Mouse (Mus musculus) layer of hippocampus, postnatal 36 days (tissue): Measurements from ENCODE around the gene Ino80e. TPM values are rescaled to one million over a fixed set of nuclear protein-coding genes. Genes with fewer than 3 reads are reported as not detected.
"Not testable (repeated sequence)": the region's sequence is repeated elsewhere in the genome, so short reads cannot be mapped to it uniquely, and the experiment has no call there.

Experiments used
- DNase-seq, 2 experiments: peaks; one replicate each; pipeline ENCODE4 v3.0.0; 2022
- total RNA-seq, 2 experiments: library from RNA; stranded (reverse); gene quantifications; 2 replicates each; pipeline ENCODE4 v1.2.3; 2021

The Ino80e gene
- total RNA-seq, result 10 to 100 TPM; 53.5 to 56.0 TPM

GRCm38 (mm10) chr7:126862147-126862784, at the start of gene Ino80e:
Gene Ino80e, minus strand, starts transcription at chr7:126862377.
- DNase-seq, result peak; percentile 92

- no peak for DNase-seq
Observed at GRCm38 (mm10) chr7:126905590-126905989, 43.4 kb upstream of the Ino80e start.

- DNase-seq, result not testable (repeated sequence)
Observed at GRCm38 (mm10) chr7:126899781-126900180, 37.6 kb upstream of the Ino80e start.

GRCm38 (mm10) chr7:126898102-126898990, 36.2 kb upstream of the Ino80e start:
- peak; percentile 94 to 95 for DNase-seq

DNA sequence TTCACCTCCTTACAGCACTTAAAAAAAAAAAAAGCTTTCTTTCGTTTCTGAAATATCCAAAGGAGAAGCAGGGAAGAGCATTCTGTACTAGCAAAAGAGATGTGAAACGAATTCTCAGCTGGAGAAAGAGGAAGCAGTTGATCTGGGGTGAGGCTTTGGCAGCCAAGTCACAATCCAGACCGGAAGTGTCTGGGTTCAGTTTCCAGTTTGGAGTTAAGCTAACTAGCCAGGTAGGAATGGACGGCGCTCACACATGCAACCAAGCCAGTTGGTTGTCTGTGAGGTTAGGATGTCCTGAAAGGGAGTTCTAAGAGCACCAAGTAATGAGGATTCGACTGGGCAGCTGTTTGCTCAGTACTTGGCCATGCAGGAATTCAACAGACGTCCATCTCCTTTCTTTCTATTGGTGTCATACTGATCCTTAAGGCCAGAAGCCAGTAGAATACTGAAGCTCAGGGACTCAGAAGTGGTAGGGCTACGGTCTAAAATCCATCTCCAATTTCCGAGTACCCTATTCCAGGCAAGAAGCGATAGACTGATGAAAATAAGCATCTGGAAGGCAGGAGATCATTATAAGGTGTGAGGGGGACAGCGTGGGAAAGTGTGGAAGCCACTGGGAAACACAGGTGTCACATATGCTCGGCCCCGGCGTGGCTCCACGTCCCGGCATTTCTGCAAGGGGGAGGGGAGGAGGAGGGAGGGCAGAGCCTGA, 35.4 kb upstream of the Ino80e start:
- DNase-seq, result peak in 1 of 2 experiments; percentile 16

DNA sequence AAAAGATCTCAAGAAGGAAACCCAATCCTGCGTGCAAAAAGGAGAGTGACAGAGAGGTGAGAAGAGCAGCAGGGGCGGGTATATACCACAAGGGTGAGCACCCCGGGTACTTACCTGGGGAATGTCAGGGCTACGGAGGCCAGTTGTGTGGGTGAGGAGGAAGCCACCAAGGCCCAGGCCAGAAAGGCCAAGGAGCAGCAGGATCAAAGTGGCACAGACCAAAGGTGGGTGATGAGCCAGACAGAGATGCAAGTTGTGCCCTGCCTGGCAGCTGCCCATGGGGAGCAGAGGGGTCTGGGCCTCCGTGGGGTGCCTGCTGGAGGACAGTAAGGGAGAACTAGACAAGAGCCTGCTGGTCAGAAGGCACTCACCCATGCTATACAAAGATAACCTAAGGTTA, 34.7 kb upstream of the Ino80e start:
- no peak for DNase-seq

- no peak for DNase-seq
Observed at GRCm38 (mm10) chr7:126888852-126889251, 26.7 kb upstream of the Ino80e start.

DNA sequence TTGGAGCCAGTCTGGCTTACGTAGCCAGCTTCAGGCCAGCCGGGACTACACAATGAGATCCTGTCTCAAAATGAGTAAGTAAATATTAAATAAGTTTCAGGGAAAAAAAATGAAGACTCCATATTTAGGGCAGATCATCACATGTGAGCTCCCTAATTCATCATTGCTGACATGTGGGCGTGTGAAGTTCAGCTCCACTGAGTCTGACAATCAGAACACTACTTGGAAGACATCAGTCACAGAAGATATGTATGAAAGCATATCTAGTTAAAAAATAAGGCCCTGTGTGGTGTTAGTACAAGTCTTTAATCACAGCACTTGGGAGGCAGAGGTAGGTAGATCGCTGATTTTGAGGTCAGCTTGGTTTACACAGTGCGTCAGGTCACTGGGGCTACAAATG, 25.1 kb upstream of the Ino80e start:
- no peak for DNase-seq

- peak; percentile 98 to 99 for DNase-seq
Observed at GRCm38 (mm10) chr7:126884286-126885164, 22.3 kb upstream of the Ino80e start, which contains the start of gene Taok2. Gene Taok2, minus strand, starts transcription at chr7:126884703.

- no peak for DNase-seq
Observed at GRCm38 (mm10) chr7:126883731-126884181, 21.6 kb upstream of the Ino80e start.

DNA sequence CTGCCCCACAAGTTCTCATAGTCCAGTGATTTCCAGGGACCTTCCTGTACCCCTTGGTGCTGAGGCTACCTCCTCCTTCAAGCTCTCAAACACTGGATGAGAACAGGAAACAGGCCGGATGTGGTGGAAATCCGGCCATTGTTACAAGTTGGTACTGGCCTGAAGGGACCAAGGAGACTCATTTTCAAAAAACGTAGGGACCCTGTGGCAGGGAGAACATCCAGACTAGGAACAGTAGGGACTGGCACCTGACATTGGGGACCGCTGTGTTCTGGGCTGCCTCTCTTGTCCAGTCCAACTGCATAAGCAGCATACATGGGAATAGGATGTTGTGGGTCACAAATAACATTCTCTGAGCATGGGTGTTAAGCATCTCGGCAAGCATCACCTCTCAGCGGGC, 18.9 kb upstream of the Ino80e start:
- DNase-seq, result no peak

DNA sequence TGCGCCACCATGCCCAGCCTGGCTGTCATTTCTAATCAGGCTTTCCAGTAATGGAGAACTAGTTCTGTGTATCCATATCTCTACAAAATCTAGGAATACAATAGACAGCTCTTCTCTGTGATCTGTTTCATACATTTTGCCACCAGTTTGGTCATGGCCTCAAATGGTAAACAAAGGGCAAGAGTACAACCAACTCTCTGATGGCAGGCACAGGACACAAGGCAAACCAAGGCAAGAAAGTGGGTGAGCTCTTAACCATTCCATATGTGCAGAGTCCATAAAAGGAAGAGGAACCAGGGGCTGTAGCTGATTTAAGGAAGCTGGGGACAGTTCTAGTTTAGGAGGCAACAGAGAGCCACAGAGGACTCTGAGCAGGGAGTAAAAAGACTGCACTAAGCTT, 15.1 kb upstream of the Ino80e start:
- DNase-seq, result no peak

DNA sequence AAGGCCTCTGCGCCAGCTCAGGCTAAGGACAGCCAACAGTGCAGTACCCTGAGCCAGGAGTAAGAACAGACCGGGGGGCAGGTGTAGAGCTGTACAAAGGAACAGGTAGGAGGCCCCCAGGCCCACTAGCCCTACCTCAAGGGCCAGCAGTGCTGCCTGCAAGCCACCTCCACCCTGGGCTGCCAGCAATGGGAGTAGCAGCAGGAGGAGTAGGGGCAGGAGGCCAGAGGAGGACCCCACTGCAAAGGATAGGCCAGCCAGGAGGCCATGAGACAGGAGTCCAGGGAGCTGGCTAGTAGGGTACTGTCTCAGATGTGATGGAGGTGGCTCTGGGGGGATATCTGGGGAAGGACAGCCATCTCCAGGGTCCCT, 8.3 kb upstream of the Ino80e start:
- DNase-seq, result no peak

DNA sequence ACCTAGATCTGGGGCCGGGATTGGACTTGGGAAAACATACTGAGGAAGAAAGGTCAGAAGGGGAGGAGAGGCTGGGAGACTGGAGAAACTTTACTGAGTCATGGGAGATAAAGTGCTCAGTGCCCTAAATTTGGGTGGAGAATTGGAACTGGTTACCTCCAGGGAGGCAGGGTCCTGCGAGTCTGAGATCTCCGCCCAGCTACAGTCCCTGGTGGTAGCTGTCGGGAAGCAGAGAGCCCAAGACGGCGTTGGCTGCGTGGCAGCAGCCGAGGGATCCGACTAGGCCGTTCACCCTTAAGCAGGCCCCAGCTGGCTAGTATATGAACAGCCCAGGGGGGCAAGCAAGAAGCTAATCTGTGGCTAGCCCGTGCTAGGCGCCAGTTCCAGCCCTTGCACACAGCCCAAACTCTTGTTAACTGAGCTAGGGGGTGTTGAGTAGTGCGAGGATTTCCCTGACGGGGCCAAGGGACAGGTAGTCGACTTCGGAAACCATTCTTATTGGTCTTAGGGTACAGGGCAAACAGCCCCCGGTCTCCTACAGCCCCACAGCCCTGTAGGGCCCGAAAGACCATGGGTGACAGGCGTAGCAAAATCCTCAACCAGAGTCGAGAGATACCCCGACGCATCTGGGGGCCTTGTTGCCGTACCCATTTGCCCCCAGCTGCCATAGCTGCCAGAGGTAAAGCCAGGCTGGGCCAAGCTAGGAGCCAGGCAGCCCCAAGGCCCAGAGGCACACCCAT, 7.8 kb upstream of the Ino80e start:
- DNase-seq, result no peak

GRCm38 (mm10) chr7:126868003-126868402, 5.8 kb upstream of the Ino80e start:
- DNase-seq, result no peak

- DNase-seq, result no peak
Observed at GRCm38 (mm10) chr7:126867534-126867933, 5.4 kb upstream of the Ino80e start.

- DNase-seq, result no peak
Observed at GRCm38 (mm10) chr7:126863791-126864190, 1.6 kb upstream of the Ino80e start.

- peak; percentile 94 to 95 for DNase-seq
Observed at GRCm38 (mm10) chr7:126861429-126862130, 597 bp downstream of the Ino80e start, which contains the start of gene Hirip3. Gene Hirip3, plus strand, starts transcription at chr7:126861972.

GRCm38 (mm10) chr7:126860987-126861386, 1.2 kb downstream of the Ino80e start:
- DNase-seq, result no peak

- DNase-seq, result no peak
Observed at GRCm38 (mm10) chr7:126856741-126857420, 5.3 kb downstream of the Ino80e start.
